Mouse (Mus musculus): Measurements from ENCODE around the gene 1110025L11Rik. TPM values are rescaled to one million over a fixed set of nuclear protein-coding genes. Genes with fewer than 3 reads are reported as not detected.
A peak's percentile ranks its signal among the peaks of the same experiment; 100 is the strongest.
"Not testable (repeated sequence)": the region's sequence is repeated elsewhere in the genome, so short reads cannot be mapped to it uniquely, and the experiment has no call there.

The 1110025L11Rik gene
- polyA plus RNA-seq (2014; fragmentation: Nextera tagmentation; extraction: Ambion mirVana) = not detected in 2 replicates

- H3K36me3 ChIP-seq (ENCODE audit: control insufficient read depth, insufficient read depth, low read length); DNase-seq (ENCODE audit: low spot score); H3K4me2 ChIP-seq (ENCODE audit: low read depth, low read length, severe bottlenecking); H3K27ac ChIP-seq (ENCODE audit: low read depth, low read length); ATAC-seq (replicated peaks; ENCODE audit: low FRiP score); H3K4me1 ChIP-seq (replicated peaks; ENCODE audit: control insufficient read depth, insufficient read depth, low read length); H3K9me3 ChIP-seq (ENCODE audit: control insufficient read depth, low read length); H3K27me3 ChIP-seq (ENCODE audit: control insufficient read depth, insufficient read depth, low read length); H3K4me3 ChIP-seq (ENCODE audit: low read depth, low read length); H3K9ac ChIP-seq (ENCODE audit: low read length): not testable (repeated sequence)
- WGBS = no CpG with 5 or more reads among the region's 2 CpGs
These were observed at the start of gene 1110025L11Rik for GRCm38 (mm10) chr16:89063902-89064301. 1110025L11Rik (minus strand) TSS chr16:89064002.

- not testable (repeated sequence) for H3K27ac ChIP-seq (ENCODE audit: low read depth, low read length); H3K9me3 ChIP-seq (ENCODE audit: control insufficient read depth, low read length); H3K4me3 ChIP-seq (ENCODE audit: low read depth, low read length); H3K4me2 ChIP-seq (ENCODE audit: low read depth, low read length, severe bottlenecking); ATAC-seq (replicated peaks; ENCODE audit: low FRiP score); H3K9ac ChIP-seq (ENCODE audit: low read length); H3K27me3 ChIP-seq (ENCODE audit: control insufficient read depth, insufficient read depth, low read length); H3K4me1 ChIP-seq (replicated peaks; ENCODE audit: control insufficient read depth, insufficient read depth, low read length); H3K36me3 ChIP-seq (ENCODE audit: control insufficient read depth, insufficient read depth, low read length)
- DNase-seq (ENCODE audit: low spot score) = peak; percentile 53
- WGBS = 72% methylated on average over 2 of the region's 2 CpGs
These were observed 7.2 kb upstream of the 1110025L11Rik start for GRCm38 (mm10) chr16:89071041-89071440.

GRCm38 (mm10) chr16:89047783-89048182, 16.0 kb downstream of the 1110025L11Rik start, which contains the start of gene Krtap6-5:
Krtap6-5 (minus strand) TSS chr16:89047883.
- DNase-seq (ENCODE audit: low spot score) = no peak
- H3K9ac ChIP-seq (ENCODE audit: low read length) = no peak within 1 kb of the TSS
- H3K9me3 ChIP-seq (ENCODE audit: control insufficient read depth, low read length) = no peaks in the 10 kb centered on the region
- no peak for ATAC-seq (replicated peaks; ENCODE audit: low FRiP score)
- H3K4me3 ChIP-seq (ENCODE audit: low read depth, low read length) = no peak within 1 kb of the TSS
- no peaks in the 10 kb centered on the region for H3K4me1 ChIP-seq (replicated peaks; ENCODE audit: control insufficient read depth, insufficient read depth, low read length)
- H3K36me3 ChIP-seq (ENCODE audit: control insufficient read depth, insufficient read depth, low read length) = no peaks in the 10 kb centered on the region
- WGBS = 93% methylated on average over 3 of the region's 3 CpGs
- no peak within 1 kb of the TSS for H3K27ac ChIP-seq (ENCODE audit: low read depth, low read length)
- H3K27me3 ChIP-seq (ENCODE audit: control insufficient read depth, insufficient read depth, low read length) = no peaks in the 10 kb centered on the region
- H3K4me2 ChIP-seq (ENCODE audit: low read depth, low read length, severe bottlenecking) = no peak within 1 kb of the TSS

- not testable (repeated sequence) for ATAC-seq (replicated peaks; ENCODE audit: low FRiP score); H3K27me3 ChIP-seq (ENCODE audit: control insufficient read depth, insufficient read depth, low read length)
- WGBS = 87% methylated on average over 2 of the region's 4 CpGs
These were observed 22.4 kb downstream of the 1110025L11Rik start, which contains the start of gene Gm10228 for GRCm38 (mm10) chr16:89041372-89041771. Gm10228 (minus strand) TSS chr16:89041472.

GRCm38 (mm10) chr16:89031399-89031798, 32.4 kb downstream of the 1110025L11Rik start, which contains the start of gene Krtap6-1:
Krtap6-1 (plus strand) TSS chr16:89031699.
- not testable (repeated sequence) for H3K9me3 ChIP-seq (ENCODE audit: control insufficient read depth, low read length); H3K4me2 ChIP-seq (ENCODE audit: low read depth, low read length, severe bottlenecking); H3K9ac ChIP-seq (ENCODE audit: low read length); ATAC-seq (replicated peaks; ENCODE audit: low FRiP score); H3K27me3 ChIP-seq (ENCODE audit: control insufficient read depth, insufficient read depth, low read length); H3K4me1 ChIP-seq (replicated peaks; ENCODE audit: control insufficient read depth, insufficient read depth, low read length); DNase-seq (ENCODE audit: low spot score); H3K4me3 ChIP-seq (ENCODE audit: low read depth, low read length); H3K36me3 ChIP-seq (ENCODE audit: control insufficient read depth, insufficient read depth, low read length); H3K27ac ChIP-seq (ENCODE audit: low read depth, low read length)
- 89% methylated on average over 3 of the region's 3 CpGs for WGBS

More at GRCm38 (mm10) chr16:89041372-89041771, 22.4 kb downstream of the 1110025L11Rik start, which contains the start of gene Gm10228:
- not testable (repeated sequence) for H3K4me3 ChIP-seq (ENCODE audit: low read depth, low read length); H3K4me2 ChIP-seq (ENCODE audit: low read depth, low read length, severe bottlenecking); H3K4me1 ChIP-seq (replicated peaks; ENCODE audit: control insufficient read depth, insufficient read depth, low read length); H3K9me3 ChIP-seq (ENCODE audit: control insufficient read depth, low read length); H3K36me3 ChIP-seq (ENCODE audit: control insufficient read depth, insufficient read depth, low read length); DNase-seq (ENCODE audit: low spot score); H3K27ac ChIP-seq (ENCODE audit: low read depth, low read length); H3K9ac ChIP-seq (ENCODE audit: low read length)

GRCm38 (mm10) chr16:89014984-89015383, 48.8 kb downstream of the 1110025L11Rik start, which contains the start of gene Gm10229:
Gm10229 (plus strand) TSS chr16:89015284.
- 80% methylated on average over 1 of the region's 3 CpGs for WGBS
- not testable (repeated sequence) for H3K27me3 ChIP-seq (ENCODE audit: control insufficient read depth, insufficient read depth, low read length)

GRCm38 (mm10) chr16:89013973-89014372, 49.8 kb downstream of the 1110025L11Rik start:
- H3K9ac ChIP-seq (ENCODE audit: low read length) = no peak overlapping the region
- no peak overlapping the region for H3K4me3 ChIP-seq (ENCODE audit: low read depth, low read length)
- DNase-seq (ENCODE audit: low spot score) = no peak
- H3K27ac ChIP-seq (ENCODE audit: low read depth, low read length) = no peak overlapping the region
- H3K36me3 ChIP-seq (ENCODE audit: control insufficient read depth, insufficient read depth, low read length) = no peaks in the 10 kb centered on the region
- H3K4me2 ChIP-seq (ENCODE audit: low read depth, low read length, severe bottlenecking) = no peak overlapping the region
- H3K4me1 ChIP-seq (replicated peaks; ENCODE audit: control insufficient read depth, insufficient read depth, low read length) = no peaks in the 10 kb centered on the region
- 96% methylated on average over 3 of the region's 3 CpGs for WGBS
- ATAC-seq (replicated peaks; ENCODE audit: low FRiP score) = no peak
- no peaks in the 10 kb centered on the region for H3K9me3 ChIP-seq (ENCODE audit: control insufficient read depth, low read length)
- no peaks in the 10 kb centered on the region for H3K27me3 ChIP-seq (ENCODE audit: control insufficient read depth, insufficient read depth, low read length)

More at GRCm38 (mm10) chr16:89014984-89015383, 48.8 kb downstream of the 1110025L11Rik start, which contains the start of gene Gm10229:
- not testable (repeated sequence) for H3K27ac ChIP-seq (ENCODE audit: low read depth, low read length); H3K36me3 ChIP-seq (ENCODE audit: control insufficient read depth, insufficient read depth, low read length); H3K9me3 ChIP-seq (ENCODE audit: control insufficient read depth, low read length); H3K4me2 ChIP-seq (ENCODE audit: low read depth, low read length, severe bottlenecking); DNase-seq (ENCODE audit: low spot score); H3K9ac ChIP-seq (ENCODE audit: low read length); H3K4me3 ChIP-seq (ENCODE audit: low read depth, low read length); H3K4me1 ChIP-seq (replicated peaks; ENCODE audit: control insufficient read depth, insufficient read depth, low read length); ATAC-seq (replicated peaks; ENCODE audit: low FRiP score)

All from forebrain, embryonic 11.5 days (tissue).